Mouse (Mus musculus): Measurements from ENCODE around the gene Phf19.

Phf19 gene

DNA sequence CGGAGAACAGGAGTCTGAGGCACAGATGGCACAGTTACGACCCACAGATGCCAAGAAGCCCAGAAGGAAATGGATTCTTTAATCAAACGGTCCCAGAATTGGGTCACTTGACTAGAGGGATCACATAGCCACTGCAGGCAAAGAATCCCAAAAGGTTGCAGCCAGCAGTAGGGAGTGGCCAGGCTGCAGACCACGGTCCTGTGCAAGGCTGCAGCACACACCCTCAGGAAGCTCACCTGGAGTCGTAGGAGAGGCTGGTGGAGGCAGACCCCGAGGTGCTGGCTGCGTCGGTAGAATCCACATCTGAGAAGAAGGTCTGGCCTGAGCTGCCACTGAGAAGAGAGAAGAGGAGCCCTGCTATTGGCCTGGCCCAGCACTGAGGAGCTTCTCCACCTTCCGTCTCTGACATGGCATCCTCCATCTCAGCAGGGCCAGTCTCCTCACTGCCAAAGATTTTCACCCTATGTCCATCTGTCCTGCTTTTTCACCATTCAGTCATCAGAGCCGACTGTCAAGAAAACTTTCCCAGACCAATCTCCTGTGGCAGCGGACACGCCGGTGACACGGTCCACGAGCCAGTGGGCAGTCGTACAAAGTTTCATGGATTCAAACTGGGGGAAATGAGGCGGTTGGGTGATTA, 16.9 kb downstream of the Phf19 start:
- DNase-seq (ENCODE audit: low spot score): no peak

DNA sequence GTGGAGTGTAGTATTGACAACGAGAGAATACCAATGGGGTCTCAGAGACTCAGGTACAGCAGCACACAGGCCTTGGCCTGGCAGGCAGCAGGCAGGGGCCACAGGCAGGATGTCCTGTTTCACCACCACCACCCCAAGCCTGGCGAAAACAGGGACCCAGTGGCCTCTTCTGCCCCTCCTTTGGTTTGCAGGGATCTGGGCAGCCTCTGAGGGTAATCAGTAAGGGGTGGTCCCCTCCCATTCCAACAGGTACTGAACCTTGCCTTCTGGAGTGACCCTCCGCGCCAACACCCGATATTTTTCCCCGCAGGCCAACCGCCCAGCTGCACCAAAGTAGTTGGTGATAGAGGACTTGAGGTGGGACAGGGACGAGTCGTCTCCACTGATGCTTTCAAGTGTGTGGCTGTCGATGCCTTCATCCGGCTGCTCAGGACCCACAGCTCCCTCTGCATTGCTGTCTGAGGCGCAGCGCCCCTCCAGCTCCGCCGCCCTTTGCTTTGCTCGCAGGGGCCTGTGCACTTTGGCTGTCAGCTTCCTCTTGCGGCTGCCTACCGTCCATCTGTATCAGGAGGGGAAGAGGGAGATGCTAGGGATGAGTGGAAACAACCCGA, 18.2 kb downstream of the Phf19 start:
- no peak for DNase-seq (ENCODE audit: low spot score)

DNA sequence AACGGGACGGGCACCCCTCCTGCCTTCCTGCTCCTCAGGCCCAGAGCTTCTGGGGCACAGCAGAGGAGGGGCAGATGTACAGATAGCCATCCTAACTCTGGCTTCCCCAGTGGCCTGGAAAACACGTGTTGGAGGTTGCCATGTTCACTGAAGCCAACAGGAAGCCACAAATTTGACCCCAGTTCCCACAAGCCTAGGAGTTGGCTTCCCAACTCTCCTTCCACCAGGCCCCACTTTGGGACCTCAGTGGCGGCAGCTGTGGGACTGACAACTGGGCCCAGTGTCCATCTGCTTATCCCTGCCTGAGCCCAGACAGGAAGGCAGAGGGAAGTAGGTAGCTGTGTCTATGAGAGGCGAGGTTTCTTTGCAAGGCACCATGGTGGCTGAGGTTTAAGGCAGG, 19.9 kb downstream of the Phf19 start:
- DNase-seq (ENCODE audit: low spot score): no peak

DNA sequence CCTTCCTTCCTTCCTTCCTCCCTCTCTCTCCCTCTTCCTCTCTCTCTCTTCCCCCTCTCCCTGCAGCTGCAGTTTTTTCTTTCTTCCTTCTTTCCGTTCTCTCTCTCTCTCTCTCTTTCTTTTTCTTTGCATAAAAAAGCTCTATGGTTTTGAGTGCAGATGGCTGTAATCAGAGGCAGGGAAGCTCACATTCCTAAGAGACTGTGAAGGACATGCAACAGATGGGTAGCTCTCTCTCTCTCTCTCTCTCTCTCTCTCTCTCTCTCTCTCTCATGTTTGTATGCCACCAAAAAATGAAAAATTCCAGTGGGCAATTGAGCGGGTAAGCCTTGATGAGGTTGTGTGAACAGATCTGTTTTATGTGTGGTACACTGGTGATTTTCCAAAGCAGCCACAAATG, 29.6 kb downstream of the Phf19 start:
- no peak for DNase-seq (ENCODE audit: low spot score)

DNA sequence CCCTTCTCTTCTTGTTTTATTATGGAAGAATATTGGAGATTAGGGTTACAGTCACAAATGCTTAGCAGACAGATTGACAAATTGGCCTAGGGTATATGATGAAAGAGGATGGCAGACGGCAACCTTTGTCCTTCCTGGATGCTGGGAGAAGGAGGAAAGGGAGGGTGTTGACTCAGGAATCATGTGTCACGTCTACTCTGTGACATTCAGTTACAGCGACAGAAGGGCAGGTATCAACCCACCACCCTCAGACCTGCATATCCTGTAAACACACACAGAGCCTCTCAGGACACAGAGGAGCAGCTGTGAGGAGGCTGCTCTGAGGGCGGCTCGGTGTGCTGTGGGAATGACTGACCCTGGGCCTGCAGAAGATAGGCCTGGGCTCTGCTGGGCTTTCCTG, 30.6 kb downstream of the Phf19 start:
- no peak for DNase-seq (ENCODE audit: low spot score)

DNA sequence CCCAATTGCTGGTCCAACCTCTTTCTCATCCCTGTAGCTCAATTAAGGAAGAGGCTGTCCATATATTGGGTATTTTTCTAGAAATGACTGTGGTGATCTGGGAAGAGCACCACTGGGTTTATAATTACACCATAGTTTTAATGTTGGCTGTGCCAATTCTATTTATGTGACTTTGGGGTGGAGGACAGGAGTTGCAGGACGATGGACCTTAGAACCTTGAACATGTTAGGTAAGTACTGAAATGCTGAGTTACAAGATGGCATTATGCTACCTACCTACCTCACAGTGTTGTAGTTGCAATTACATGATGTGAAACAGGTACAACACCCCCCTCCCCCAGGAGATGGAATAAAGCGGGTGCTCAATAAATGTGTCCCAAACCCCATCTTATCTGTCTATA, 31.1 kb downstream of the Phf19 start:
- DNase-seq (ENCODE audit: low spot score): no peak

DNA sequence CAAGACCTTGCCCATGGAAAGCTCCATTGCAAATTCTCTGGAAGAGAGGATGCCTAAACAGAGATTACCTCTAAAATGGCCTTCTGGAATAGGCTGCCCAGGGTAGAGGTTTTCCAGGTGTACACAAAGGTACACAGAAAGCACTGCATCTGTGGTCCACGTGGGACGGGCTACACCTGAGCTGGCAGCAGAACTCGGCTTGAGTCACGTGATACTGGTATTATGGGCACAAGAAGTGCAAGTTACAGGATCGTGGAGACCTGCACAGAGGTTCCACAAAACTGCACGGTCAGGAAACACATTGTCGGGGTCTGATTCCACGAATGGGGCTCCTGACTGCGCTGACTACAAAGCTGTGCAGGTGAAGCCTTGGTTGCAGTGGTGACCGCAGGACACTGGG, 33.8 kb downstream of the Phf19 start:
- DNase-seq (ENCODE audit: low spot score): no peak

DNA sequence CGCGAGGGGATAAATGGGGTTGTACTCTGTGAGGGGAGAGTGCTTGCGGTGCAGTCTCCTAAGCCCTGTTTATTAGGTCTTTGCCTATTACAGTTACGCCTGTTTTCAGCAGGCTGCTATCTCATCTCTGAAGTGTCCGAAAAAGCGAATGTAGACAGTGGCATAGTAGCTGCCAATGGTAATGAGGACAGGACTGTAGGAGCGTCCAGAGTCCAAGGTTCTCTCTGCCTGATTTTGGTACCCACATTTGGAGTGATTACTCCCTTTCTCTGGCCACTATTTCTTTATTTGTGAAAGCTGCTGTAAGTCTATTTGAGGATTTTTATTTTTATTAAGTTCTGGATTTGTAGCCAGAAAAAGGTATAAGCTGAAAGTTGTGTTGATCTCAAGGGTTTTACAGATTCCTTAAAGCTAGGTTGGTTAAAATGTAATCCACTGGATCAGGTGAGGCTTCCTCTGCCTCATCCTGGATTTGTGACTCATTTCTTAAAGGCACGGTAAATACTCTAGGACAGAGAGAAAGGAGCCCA, 38.9 kb downstream of the Phf19 start, which contains the start of gene Psmd5:
TSS of gene Psmd5 (minus strand) at position 153 of the 530 bp plus-strand sequence.
- no peak for DNase-seq (ENCODE audit: low spot score)

DNA sequence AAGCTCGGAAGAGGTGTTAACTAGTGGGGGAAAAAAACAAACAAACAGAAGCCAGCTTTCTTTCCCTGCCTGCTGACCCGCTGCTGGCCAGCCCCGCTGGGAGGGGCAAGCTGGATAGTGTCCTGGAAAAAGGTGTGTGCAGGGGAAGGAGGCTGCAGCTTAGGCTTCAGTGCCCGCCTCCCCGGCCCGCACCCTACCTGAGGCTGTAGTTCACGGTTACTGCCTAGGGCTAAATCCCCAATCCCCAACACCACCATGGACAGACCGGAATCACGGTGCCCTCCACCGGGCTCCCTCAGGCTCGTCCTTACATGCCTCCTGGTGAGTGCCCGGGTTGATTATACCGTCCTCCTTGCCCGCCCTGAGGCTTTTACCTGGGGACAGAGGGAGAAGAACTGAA, 39.6 kb downstream of the Phf19 start, which contains the start of gene Cutal:
TSS of gene Cutal (plus strand) at position 126 of the 400 bp plus-strand sequence.
- DNase-seq (ENCODE audit: low spot score): no peak

DNA sequence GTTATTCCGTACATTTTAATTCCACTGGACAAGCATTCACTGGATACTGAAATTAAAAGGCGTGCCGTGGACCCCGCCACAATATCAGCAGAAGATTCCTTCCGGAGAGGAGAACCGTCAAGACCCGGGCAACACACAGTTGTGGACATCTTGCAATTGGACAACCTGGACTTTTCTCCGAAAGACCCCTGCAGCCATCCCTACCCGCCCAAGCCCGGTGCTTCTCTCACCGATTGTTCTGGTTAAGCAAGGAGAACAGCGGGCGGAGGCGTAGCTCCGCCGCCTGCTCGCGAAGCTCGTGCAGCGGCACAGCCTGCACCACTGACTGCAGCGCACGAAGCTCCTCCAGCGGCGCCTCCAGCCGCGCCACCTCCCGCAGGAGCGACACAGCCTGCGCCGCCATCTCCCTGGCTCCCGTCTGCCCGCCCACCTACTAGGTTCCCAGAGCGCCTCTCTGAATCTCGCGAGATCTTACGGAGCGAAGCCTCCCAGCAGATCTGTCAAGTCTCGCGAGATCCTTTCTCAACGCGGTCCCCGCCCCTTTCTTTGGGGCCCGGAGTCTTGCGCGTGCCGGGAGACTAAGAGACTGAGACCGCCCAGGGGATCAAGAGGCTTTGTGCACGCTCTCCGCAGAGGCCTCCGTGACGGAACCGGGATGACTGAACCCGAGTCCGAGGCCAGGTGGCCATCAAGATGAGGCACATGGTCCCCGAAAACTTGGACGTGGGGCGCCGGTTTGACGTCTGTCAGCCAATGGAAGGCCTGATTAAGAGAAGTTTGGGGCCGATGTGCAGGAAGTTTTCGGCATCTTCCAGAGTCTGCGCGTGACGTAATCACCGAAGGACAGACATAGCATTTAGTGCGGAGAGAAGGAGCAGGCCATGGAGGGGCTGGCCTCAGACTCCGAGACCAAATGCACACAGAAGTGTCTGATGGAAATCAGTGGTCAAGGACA, 43.0 kb downstream of the Phf19 start:
- DNase-seq (ENCODE audit: low spot score): peak; percentile 100

DNA sequence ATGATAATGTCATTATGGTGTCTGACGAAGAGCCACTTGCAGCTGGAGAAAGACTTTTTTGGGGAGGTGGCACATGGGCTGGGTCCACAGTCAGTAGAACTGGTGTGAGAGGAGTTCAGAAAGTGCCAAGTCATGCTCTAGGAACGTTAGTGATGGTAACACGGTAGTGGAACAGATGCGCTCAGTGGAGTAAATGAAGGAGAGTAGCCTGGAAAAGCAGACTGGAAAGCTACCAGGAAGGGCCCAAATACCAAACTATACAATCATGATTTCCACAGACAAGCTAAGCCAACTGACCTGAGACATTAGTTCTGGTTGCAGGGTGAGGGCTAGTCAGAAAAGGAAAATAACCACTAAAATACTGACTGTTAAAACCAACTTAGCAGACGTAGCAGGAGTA, 44.1 kb downstream of the Phf19 start:
- peak; percentile 29 for DNase-seq (ENCODE audit: low spot score)

DNA sequence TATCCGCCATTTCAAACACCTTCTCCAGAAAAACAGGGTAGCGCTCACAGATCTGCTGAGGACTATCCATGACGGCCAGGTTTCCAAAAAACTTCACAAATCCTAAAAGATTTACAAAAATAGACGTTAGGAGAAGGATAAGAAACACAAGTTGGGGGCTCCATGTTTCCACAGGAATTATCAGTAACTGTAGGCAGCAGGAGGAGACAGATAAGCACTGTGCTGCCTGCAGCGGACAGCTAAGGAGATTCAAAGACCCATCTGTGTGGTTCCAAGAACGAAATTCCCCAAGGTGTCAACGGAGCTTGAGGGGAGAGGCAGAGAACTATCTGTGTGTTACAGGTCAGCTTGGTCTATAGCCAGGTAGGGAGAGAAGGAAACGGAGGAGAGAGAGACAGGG, 56.1 kb downstream of the Phf19 start:
- DNase-seq (ENCODE audit: low spot score): no peak

DNA sequence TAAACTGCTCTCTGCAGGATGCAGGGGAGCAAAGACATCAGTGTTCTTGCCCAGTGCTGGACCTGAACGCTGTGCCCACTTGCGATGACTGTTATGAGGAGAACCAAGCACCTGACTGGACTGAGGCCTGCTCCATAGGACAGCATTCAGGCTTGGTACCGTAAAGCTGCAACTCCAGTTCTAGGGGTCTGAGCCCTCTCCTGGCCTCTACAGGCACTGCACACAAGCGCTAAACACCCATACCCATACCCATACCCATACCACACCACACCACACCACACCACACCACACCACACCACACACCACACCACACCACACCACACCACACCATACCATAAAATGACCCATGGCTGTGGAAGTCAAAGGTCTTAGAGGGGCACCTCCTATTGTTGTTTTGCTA, 58.6 kb downstream of the Phf19 start:
- no peak for DNase-seq (ENCODE audit: low spot score)

DNA sequence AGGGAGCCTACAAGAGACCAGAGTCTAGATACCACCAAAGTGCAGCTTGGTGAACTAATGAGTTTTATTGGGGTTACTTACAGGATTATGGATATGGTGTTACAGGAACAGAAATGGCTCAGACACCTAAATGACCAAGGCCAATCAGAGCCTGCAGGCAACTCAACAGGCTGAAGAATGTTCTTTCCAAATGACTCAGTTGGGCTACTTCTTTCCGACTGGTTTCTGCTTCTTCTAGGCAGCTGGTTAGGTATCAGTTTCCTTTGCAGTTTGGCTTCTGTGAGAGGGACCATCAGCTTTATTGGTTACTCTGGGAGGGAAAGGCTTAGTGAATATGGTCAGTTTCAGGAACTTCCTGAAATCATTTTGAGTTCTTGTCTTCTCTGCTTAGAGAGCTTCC, 66.1 kb downstream of the Phf19 start:
- DNase-seq (ENCODE audit: low spot score): no peak

All from embryo, embryonic 10 days (tissue).